Mouse (Mus musculus) stomach, postnatal 0 days (tissue): ENCODE measurements around the gene Trp53.

Source experiments
- CTCF ChIP-seq: IDR thresholded peaks from 2 replicates; pipeline ENCODE4 v1.5.1; 2016; ENCODE audit warnings: antibody characterized with exemption, low read depth, mild to moderate bottlenecking, moderate library complexity
- EP300 ChIP-seq: optimal IDR thresholded peaks from 2 replicates; pipeline ENCODE3; 2016; ENCODE audit warnings: antibody characterized with exemption

DNA sequence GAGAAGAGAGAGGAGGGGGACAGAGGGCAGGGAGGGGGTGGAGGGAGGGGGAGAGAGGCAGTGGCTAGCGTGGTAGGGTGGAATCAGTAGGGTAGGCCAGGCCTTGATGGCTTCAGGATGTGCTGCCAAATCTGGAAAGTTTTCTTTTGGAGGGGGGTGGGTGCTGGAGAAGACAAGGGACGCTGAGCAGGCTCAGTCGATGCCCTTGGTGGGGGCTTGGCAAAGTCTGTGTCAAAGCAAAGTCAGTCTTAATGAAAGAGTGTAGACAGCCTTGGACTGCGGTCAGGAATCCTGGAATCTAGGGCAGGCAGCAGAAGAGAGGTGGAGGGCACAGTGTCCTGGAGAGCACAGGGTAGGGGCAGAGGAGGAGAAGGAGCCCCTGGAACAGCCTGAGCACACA lies 30.7 kb downstream of the Trp53 start:
- no peak for TF ChIP-seq CTCF
- TF ChIP-seq EP300, result no peak
